Mouse (Mus musculus) ES-E14 (cell line): ENCODE data around the gene Gal3st4. TPM values are rescaled to one million over a fixed set of nuclear protein-coding genes. Genes with fewer than 3 reads are reported as not detected.

Experiments
- DNase-seq: peaks from one replicate; pipeline ENCODE4 v3.0.0-alpha.2; 2013; ENCODE audit warnings: low read depth, low spot score
- H3K27ac ChIP-seq: 2 replicates; pipeline ENCODE4 v1.5.1; 2012; ENCODE audit warnings: low read depth, mild to moderate bottlenecking, low read length, moderate library complexity, mixed read lengths; ENCODE audit not compliant: poor library complexity, insufficient read depth, severe bottlenecking
- H3K36me3 ChIP-seq: 2 replicates; pipeline ENCODE4 v1.6.1; 2012; ENCODE audit warnings: mild to moderate bottlenecking, low read length, moderate library complexity, mixed read lengths; ENCODE audit not compliant: control insufficient read depth, poor library complexity, insufficient read depth, severe bottlenecking
- H3K4me1 ChIP-seq, 2 experiments: fragments of 150-350 bp in 1 of 2; sonication (generic) in 1 of 2; 2 replicates each; pipeline ENCODE4 v1.6.1; 2012; ENCODE audit warnings: low read length in 2 of 2, mild to moderate bottlenecking in 1 of 2, mixed read lengths in 1 of 2; ENCODE audit not compliant: control insufficient read depth in 2 of 2, insufficient read depth in 2 of 2, poor library complexity in 1 of 2
- H3K4me3 ChIP-seq, 2 experiments: fragments of 150-350 bp in 1 of 2; sonication (generic) in 1 of 2; 2 replicates each; pipeline ENCODE4 v1.5.1; 2012; ENCODE audit warnings: low read length in 2 of 2, low read depth in 1 of 2, mild to moderate bottlenecking in 1 of 2, mixed read lengths in 1 of 2; ENCODE audit not compliant: insufficient read depth in 1 of 2, poor library complexity in 1 of 2, severe bottlenecking in 1 of 2
- H3K9ac ChIP-seq: 2 replicates; pipeline ENCODE4 v1.6.1; 2012; ENCODE audit warnings: low read depth, mild to moderate bottlenecking, low read length, mixed read lengths; ENCODE audit not compliant: poor library complexity, insufficient read depth, severe bottlenecking
- H3K9me3 ChIP-seq: fragments of 150-350 bp; sonication (generic); 2 replicates; pipeline ENCODE4 v1.6.1; 2012; ENCODE audit warnings: low read depth, mild to moderate bottlenecking, low read length; ENCODE audit not compliant: control insufficient read depth, insufficient read depth
- CHD2 ChIP-seq: IDR thresholded peaks from 2 replicates; pipeline ENCODE4 v1.6.1; 2014; ENCODE audit warnings: mild to moderate bottlenecking, low read depth, low read length, inconsistent platforms
- HCFC1 ChIP-seq: IDR thresholded peaks from 2 replicates; pipeline ENCODE4 v1.6.1; 2012; ENCODE audit warnings: low read length, inconsistent platforms, borderline replicate concordance; ENCODE audit not compliant: insufficient read depth
- MAFK ChIP-seq: IDR thresholded peaks from 2 replicates; pipeline ENCODE4 v1.6.1; 2014; ENCODE audit warnings: mild to moderate bottlenecking, low read depth, low read length, inconsistent platforms; ENCODE audit not compliant: insufficient read depth
- ZC3H11A ChIP-seq: IDR thresholded peaks from 2 replicates; pipeline ENCODE4 v1.6.1; 2012; ENCODE audit warnings: low read depth, mild to moderate bottlenecking, inconsistent platforms, low read length, borderline replicate concordance
- ZNF384 ChIP-seq: IDR thresholded peaks from 2 replicates; pipeline ENCODE4 v1.6.1; 2012; ENCODE audit warnings: low read depth, low read length, inconsistent platforms
- in situ Hi-C, 2 experiments: fragments of 600-800 bp; cut with MboI; formaldehyde crosslinking; loops; one replicate each; pipeline ENCODE4 v1.15.1; 2025; ENCODE audit warnings: low sequenced_read_pairs in 2 of 2, inconsistent platforms in 1 of 2; ENCODE audit not compliant: unreplicated experiment in 2 of 2
- total RNA-seq: library from RNA; depleted of rRNA; stranded (reverse); fragments of 300-350 nt; gene quantifications from 2 replicates; pipeline ENCODE4 v1.2.3, GENCODE M21; 2012

Gal3st4 gene
- total RNA-seq, 1 experiment = 0.94 TPM

GRCm38 (mm10) chr5:138228026-138228425 lies 44.6 kb downstream of the Gal3st4 start:
- Histone ChIP-seq H3K4me1 (no peaks in the 10 kb centered on the region), H3K9ac (no peak overlapping the region), H3K9me3 (no peaks in the 10 kb centered on the region), H3K4me3 (no peak overlapping the region), H3K36me3 (no peaks in the 10 kb centered on the region), H3K27ac (no peak overlapping the region)
- in situ Hi-C loops = no loop called here
- TF ChIP-seq MAFK (no peak), ZC3H11A (no peak), HCFC1 (no peak), CHD2 (no peak), ZNF384 (no peak)
- peak; percentile 60 for DNase-seq

- in situ Hi-C loops = no loop called here
- H3K27ac ChIP-seq = no peak overlapping the region
- H3K9me3 ChIP-seq = no peaks in the 10 kb centered on the region
- DNase-seq = no peak
- H3K4me3 ChIP-seq = no peak overlapping the region
- H3K36me3 ChIP-seq = no peaks in the 10 kb centered on the region
- no peak overlapping the region for H3K9ac ChIP-seq
- no peaks in the 10 kb centered on the region for H3K4me1 ChIP-seq
- no peak for TF ChIP-seq MAFK
- TF ChIP-seq ZNF384 = no peak
- no peak for TF ChIP-seq HCFC1
- no peak for TF ChIP-seq CHD2
- TF ChIP-seq ZC3H11A = no peak
Observed at GRCm38 (mm10) chr5:138227367-138227766, 45.3 kb downstream of the Gal3st4 start.

GRCm38 (mm10) chr5:138226491-138226890 lies 46.1 kb downstream of the Gal3st4 start:
- no peak overlapping the region for H3K27ac ChIP-seq
- TF ChIP-seq ZC3H11A (no peak), HCFC1 (no peak), CHD2 (no peak), ZNF384 (no peak), MAFK (no peak)
- DNase-seq = no peak

GRCm38 (mm10) chr5:138225700-138226099 lies 46.9 kb downstream of the Gal3st4 start, which contains the start of gene Nxpe5:
Gene Nxpe5, plus strand, starts transcription at chr5:138225898.
- Histone ChIP-seq H3K36me3 (no peaks in the 10 kb centered on the region), H3K9me3 (no peaks in the 10 kb centered on the region), H3K4me1 (no peaks in the 10 kb centered on the region), H3K4me3 (no peak within 1 kb of the TSS), H3K9ac (no peak within 1 kb of the TSS), H3K27ac (no peak within 1 kb of the TSS)
- TF ChIP-seq HCFC1 = no peak
- TF ChIP-seq CHD2 = no peak
- TF ChIP-seq ZNF384 = no peak
- TF ChIP-seq ZC3H11A = no peak
- TF ChIP-seq MAFK = no peak
- in situ Hi-C loops = no loop called here
- no peak for DNase-seq

More at GRCm38 (mm10) chr5:138226491-138226890, 46.1 kb downstream of the Gal3st4 start:
- Histone ChIP-seq H3K36me3 (no peaks in the 10 kb centered on the region), H3K4me3 (no peak overlapping the region), H3K9me3 (no peaks in the 10 kb centered on the region), H3K9ac (no peak overlapping the region), H3K4me1 (no peaks in the 10 kb centered on the region)
- in situ Hi-C loops = no loop called here

GRCm38 (mm10) chr5:138223287-138223686 lies 49.4 kb downstream of the Gal3st4 start:
- Histone ChIP-seq H3K9me3 (no peaks in the 10 kb centered on the region), H3K36me3 (no peaks in the 10 kb centered on the region), H3K4me1 (no peaks in the 10 kb centered on the region), H3K27ac (no peak overlapping the region), H3K9ac (no peak overlapping the region), H3K4me3 (no peak overlapping the region)
- TF ChIP-seq MAFK (no peak), ZC3H11A (no peak), ZNF384 (no peak), CHD2 (no peak), HCFC1 (no peak)
- in situ Hi-C loops = no loop called here
- no peak for DNase-seq
